Mouse (Mus musculus) CD8-positive naive resting alpha-beta T cell, adult 2 months (primary cell): ENCODE measurements around the gene Prdx1.
"Not testable (repeated sequence)": the region's sequence is repeated elsewhere in the genome, so short reads cannot be mapped to it uniquely, and the experiment has no call there.

Experiments
- DNase-seq, 2 experiments: peaks; one replicate each; pipeline ENCODE4 v3.0.0; 2022; ENCODE audit warnings: low read depth in 2 of 2, low spot score in 2 of 2

Gene Prdx1

GRCm38 (mm10) chr4:116677808-116678207, 7.5 kb upstream of the Prdx1 start:
- DNase-seq = no peak

GRCm38 (mm10) chr4:116679141-116679540, 6.2 kb upstream of the Prdx1 start:
- DNase-seq = no peak

DNA sequence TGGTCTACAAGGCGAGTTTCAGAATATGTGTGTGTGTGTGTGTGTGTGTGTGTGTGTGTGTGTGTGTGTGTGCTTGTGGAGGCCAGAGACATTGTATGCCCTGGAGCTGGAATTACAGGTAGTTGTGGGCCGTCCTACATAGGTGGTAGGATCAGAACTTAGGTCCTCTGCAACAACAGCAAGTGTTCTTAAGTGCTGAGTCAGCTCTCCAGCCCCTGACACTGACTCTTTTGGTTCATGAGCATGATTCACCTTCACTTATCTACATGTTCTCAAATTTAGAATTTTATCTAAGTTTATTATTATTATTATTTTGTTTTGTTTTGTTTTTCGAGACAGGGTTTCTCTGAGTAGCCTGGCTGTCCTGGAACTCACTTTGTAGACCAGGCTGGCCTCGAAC, 4.8 kb upstream of the Prdx1 start:
- not testable (repeated sequence) for DNase-seq

DNA sequence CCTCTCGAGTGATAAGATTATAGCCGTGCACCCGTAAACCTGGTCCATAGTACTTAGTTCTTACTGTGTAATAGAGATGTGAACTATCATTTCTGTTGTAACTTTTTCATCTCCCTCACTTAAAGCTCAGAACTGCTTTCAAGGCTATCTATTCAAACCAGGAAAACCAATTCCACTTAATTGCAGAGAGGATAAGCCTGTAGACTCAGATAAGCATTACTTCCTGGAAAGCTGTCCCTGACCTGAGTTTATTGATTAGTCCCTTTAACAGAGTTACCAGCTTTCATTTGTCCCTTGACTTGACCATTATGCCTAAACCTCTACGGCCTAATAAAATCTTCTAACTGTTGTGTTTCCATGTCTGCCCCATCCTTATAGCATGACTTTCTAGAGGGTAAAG, 1.4 kb upstream of the Prdx1 start:
- no peak for DNase-seq

GRCm38 (mm10) chr4:116684665-116685064, 679 bp upstream of the Prdx1 start:
- DNase-seq = no peak

- DNase-seq = no peak
These were observed 1.7 kb downstream of the Prdx1 start for GRCm38 (mm10) chr4:116687041-116687440.

DNA sequence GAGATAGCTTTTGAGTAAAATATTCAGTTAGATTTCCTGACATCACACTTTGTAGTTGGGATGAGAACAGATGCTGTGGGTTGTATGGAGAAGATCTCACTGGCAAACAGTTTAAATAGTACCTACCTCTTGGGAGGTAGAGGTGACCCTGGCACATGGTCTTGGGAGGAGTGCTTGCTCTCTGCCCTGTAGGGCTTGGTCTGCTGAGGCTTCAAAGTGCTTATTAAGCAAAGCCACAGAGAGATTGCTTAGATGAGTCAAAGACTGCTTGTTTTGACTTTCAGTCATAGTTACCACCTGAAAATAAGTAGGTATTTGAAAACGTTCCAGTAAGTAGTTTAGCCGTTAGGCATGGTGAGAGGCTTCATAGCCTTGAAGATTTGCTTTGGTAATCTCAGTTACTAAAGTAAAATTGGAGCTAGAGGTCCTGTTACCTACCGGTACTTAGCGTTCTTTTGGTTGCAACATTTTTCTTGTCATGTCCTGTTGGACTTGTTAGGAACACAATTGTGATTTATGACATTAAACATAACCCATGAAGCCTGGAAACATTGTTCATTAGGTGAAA, 4.0 kb downstream of the Prdx1 start:
- DNase-seq = no peak

GRCm38 (mm10) chr4:116692146-116692545, 6.8 kb downstream of the Prdx1 start:
- DNase-seq = no peak

- DNase-seq = no peak
These were observed 8.4 kb downstream of the Prdx1 start for GRCm38 (mm10) chr4:116693785-116694184.

GRCm38 (mm10) chr4:116698693-116699342, 13.5 kb downstream of the Prdx1 start:
- DNase-seq = no peak

- no peak for DNase-seq
These were observed 15.6 kb downstream of the Prdx1 start for GRCm38 (mm10) chr4:116700964-116701363.

GRCm38 (mm10) chr4:116703804-116704203, 18.5 kb downstream of the Prdx1 start:
- DNase-seq = peak; percentile 75 to 85

- DNase-seq = no peak
These were observed 22.3 kb downstream of the Prdx1 start for GRCm38 (mm10) chr4:116707666-116708065.

- peak; percentile 84 to 86 for DNase-seq
These were observed 22.9 kb downstream of the Prdx1 start, which contains the start of the genes Mmachc and Ccdc163 for GRCm38 (mm10) chr4:116708201-116708764. Gene Mmachc (minus strand): TSS chr4:116708406. Gene Ccdc163 (plus strand): TSS chr4:116708509.

DNA sequence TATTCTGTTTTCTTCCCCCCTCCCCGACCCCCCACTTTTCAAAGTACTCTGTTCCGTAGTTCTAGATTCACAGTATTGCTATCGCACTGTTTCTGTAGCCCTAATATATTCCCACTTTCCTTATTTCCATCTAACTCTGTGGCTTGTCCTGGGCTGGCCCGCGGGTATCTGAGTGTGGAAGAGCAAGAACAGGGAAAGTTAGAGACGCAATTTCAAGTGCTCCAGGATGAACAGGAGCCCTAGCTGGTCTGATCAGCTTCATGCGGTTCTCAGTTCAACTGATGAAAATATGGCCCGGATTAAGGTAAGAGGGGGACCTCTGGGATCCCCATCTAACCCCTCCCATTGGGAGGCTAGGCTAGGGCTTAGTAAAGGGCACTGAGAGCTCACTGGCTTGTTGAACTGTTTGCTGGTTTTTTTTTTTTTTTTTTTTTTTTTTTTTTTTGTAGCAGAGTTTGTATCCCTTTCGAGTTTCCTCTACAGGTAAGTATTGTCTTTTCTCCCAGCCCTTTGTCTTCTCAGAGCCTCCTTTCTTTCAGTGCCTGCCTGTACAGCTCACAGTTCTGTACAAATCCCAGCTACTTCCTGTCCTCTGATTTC, 23.5 kb downstream of the Prdx1 start:
- no peak for DNase-seq

DNA sequence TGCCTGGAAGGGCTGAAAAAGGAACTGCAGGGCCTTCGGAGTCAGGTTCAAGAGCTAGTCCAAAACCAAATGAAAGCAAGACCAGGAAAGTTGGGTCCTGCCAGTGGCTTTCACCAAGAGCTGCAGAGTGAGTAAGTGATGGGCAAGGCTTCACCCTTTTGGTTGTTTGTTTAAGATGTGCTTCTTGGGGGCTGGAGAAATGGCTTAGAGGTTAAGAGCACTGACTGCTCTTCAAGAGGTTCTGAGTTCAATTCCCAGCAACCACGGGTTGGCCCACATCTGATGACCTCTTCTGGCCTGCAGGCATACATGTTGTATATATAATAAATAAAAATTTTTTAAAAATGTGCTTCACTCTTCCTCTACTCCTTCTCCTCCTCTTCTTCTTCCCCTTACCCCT, 24.8 kb downstream of the Prdx1 start:
- no peak for DNase-seq

- no peak for DNase-seq
These were observed 27.2 kb downstream of the Prdx1 start for GRCm38 (mm10) chr4:116712536-116712935.

- DNase-seq = peak; percentile 46 to 62
These were observed 34.1 kb downstream of the Prdx1 start for GRCm38 (mm10) chr4:116719396-116719795.

DNA sequence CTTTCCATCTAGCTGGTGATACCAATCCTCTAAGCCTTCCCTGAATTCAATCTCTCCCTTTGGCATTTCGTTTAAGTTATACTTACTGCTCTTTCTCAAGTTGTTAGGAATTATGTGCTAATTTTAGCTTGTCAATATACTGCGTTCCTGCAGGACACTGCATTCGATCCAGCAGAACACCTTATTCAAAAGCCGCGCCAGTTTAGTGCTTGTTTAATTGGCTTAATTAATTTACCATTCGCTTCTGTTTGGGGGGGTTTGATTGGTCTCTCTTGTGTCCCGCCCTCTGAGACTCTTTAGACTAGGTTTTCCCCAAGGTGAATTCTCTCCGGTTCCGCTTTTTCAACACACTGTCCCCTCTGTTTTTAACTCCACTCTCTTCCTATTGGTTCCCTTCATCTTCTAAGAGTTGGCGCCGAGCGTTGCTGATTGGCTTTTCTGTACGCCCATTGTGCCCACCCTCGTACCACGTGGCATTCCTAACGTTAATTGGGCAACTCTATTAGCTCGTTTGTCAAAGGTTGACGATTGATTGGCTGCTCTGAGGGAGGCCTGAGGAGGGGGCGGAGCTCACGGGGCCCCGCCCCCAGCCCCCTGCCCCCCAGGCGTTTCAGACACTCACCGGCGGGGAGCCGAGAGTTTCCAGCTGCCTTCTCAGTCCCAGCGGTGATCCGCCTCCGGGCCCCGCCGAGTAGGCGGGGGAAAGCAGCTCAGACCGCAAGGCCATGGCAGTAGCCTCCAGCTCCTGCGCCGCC, 35.2 kb downstream of the Prdx1 start, which contains the start of gene Tesk2:
Gene Tesk2 (plus strand): TSS at position 606 of the 755 bp plus-strand sequence.
- peak; percentile 83 to 87 for DNase-seq

DNA sequence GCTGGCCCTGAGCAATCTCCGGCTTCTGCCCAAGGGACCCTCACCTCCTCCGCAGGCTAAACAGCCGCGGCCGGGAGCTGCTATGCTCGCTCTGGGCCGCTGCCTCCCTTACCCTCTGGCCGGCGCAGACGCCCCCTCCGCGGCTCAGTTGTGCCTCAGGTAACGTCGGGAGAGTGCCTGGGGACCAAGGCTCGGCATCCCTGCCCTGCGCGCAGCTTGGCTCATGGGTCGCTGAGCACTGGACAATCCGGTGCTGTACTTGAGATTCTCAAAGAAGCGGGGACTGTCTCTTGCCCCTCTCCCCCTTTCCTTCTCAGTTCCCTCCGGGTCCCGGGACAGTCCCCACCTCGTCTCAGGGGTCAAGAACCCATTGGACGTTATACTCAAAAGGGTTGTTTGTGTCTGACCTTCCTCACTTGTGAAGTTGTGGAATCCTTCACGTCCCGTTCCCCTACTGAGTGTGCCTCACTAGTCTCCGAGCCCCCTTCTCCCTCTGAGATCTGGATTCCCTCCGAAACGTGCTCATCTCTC, 35.8 kb downstream of the Prdx1 start:
- DNase-seq = peak in 1 of 2 experiments; percentile 8

DNA sequence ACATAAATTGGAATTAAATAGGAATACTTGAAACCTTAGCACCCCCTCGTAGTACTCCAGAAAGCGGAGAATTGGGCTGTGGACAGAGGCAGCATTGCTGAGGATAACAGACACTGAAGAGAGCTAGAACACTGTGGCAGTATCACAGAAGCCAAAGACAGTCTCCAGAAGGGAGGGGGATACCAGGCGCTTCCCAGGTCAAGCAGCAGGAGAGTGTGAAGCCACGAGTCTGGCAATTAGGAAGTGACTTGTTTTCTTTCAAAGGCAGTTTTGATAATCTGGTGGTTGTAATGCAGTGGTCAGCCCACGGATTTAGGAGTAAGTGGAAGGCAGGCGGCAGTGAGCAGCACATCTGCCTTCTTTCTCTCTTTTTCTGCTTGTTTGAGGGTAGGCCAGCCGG, 36.9 kb downstream of the Prdx1 start:
- no peak for DNase-seq
